In genomic region chr15:84321544-84322174, GRCm38 (mm10) we compare ENCODE assay signal across 15 mouse cellular contexts. TPM values are rescaled to one million over a fixed set of nuclear protein-coding genes. Genes with fewer than 3 reads are reported as not detected.
A peak's percentile ranks its signal among the peaks of the same experiment; 100 is the strongest.
DNase-seq lines count a peak whose midpoint lies in the region; ATAC-seq lines count a peak whose summit lies in the region.
"Had no signal": no experiment of that assay in that cellular context is flagged by ENCODE, and none has a peak within 500 bp of the region (broad histone marks: within the 10 kb centered on the region; RNA-seq: fewer than 3 reads in every experiment).

No protein-coding gene starts in this region.

- H3K27ac ChIP-seq in hindbrain, embryonic 10.5 days = peak overlapping the region; percentile 46; the same call in 1 of the 2 replicates
- H3K27ac ChIP-seq in hindbrain, embryonic 14.5 days = no peak overlapping the region
- peak overlapping the region; percentile 39; the same call in 1 of the 2 replicates for H3K27ac ChIP-seq in midbrain, embryonic 10.5 days (replicated peaks)
- H3K27ac ChIP-seq in midbrain, embryonic 15.5 days = no peak overlapping the region
- H3K27ac ChIP-seq: heart, embryonic 15.5 days; hindbrain, embryonic 15.5 days had no signal

- no peak for DNase-seq in hindbrain, embryonic 10.5 days (ENCODE audit: low spot score)
- no peak for DNase-seq in hindbrain, embryonic 14.5 days (ENCODE audit: low spot score)
- no peak for DNase-seq in midbrain, embryonic 10.5 days (ENCODE audit: low spot score)
- DNase-seq in brain, adult 2 months (ENCODE audit: low read depth, low spot score) = peak; percentile 42
- no peak for DNase-seq in frontal cortex, postnatal 36 days (ENCODE audit: low spot score in 2 of 2)
- DNase-seq: cerebellum, adult 9-10 months; kidney, adult 11 months; kidney, postnatal 14 days; lung, adult 18-20 months; right cerebral cortex, adult 18-20 months; thymus, adult 18-20 months had no signal

- H3K27me3 ChIP-seq in hindbrain, embryonic 10.5 days (ENCODE audit: insufficient read depth, poor library complexity, severe bottlenecking) = peaks cover 4% of the 10 kb centered on the region; the same call in 1 of the 2 replicates
- no peaks in the 10 kb centered on the region for H3K27me3 ChIP-seq in hindbrain, embryonic 14.5 days (ENCODE audit: control insufficient read depth, insufficient read depth, low read length)
- H3K27me3 ChIP-seq in midbrain, embryonic 10.5 days (ENCODE audit: low read depth, poor library complexity, severe bottlenecking) = peaks cover 19% of the 10 kb centered on the region; the same call in 1 of the 2 replicates
- H3K27me3 ChIP-seq in midbrain, embryonic 15.5 days (replicated peaks) = no peaks in the 10 kb centered on the region
- H3K27me3 ChIP-seq: heart, embryonic 15.5 days; hindbrain, embryonic 15.5 days had no signal

- peaks cover 43% of the 10 kb centered on the region for H3K4me1 ChIP-seq in hindbrain, embryonic 10.5 days (replicated peaks)
- no peaks in the 10 kb centered on the region for H3K4me1 ChIP-seq in hindbrain, embryonic 14.5 days (replicated peaks; ENCODE audit: control insufficient read depth, insufficient read depth, low read length)
- peaks cover 41% of the 10 kb centered on the region for H3K4me1 ChIP-seq in midbrain, embryonic 10.5 days
- no peaks in the 10 kb centered on the region for H3K4me1 ChIP-seq in midbrain, embryonic 15.5 days
- H3K4me1 ChIP-seq: hindbrain, embryonic 15.5 days had no signal

- H3K9me3 ChIP-seq in hindbrain, embryonic 10.5 days = no peaks in the 10 kb centered on the region
- no peaks in the 10 kb centered on the region for H3K9me3 ChIP-seq in hindbrain, embryonic 14.5 days (ENCODE audit: control insufficient read depth, low read length)
- H3K9me3 ChIP-seq in midbrain, embryonic 10.5 days (replicated peaks) = no peaks in the 10 kb centered on the region
- H3K9me3 ChIP-seq in midbrain, embryonic 15.5 days = no peaks in the 10 kb centered on the region
- H3K9me3 ChIP-seq: heart, embryonic 15.5 days; hindbrain, embryonic 15.5 days had no signal

- no peak overlapping the region for H3K4me3 ChIP-seq in hindbrain, embryonic 10.5 days
- H3K4me3 ChIP-seq in hindbrain, embryonic 14.5 days (replicated peaks; ENCODE audit: low read length) = no peak overlapping the region
- H3K4me3 ChIP-seq in midbrain, embryonic 10.5 days = no peak overlapping the region
- no peak overlapping the region for H3K4me3 ChIP-seq in midbrain, embryonic 15.5 days
- H3K4me3 ChIP-seq: heart, embryonic 15.5 days; hindbrain, embryonic 15.5 days had no signal

- H3K36me3 ChIP-seq in hindbrain, embryonic 10.5 days = no peaks in the 10 kb centered on the region
- no peaks in the 10 kb centered on the region for H3K36me3 ChIP-seq in hindbrain, embryonic 14.5 days (replicated peaks; ENCODE audit: control insufficient read depth, insufficient read depth)
- no peaks in the 10 kb centered on the region for H3K36me3 ChIP-seq in midbrain, embryonic 10.5 days
- H3K36me3 ChIP-seq in midbrain, embryonic 15.5 days (replicated peaks) = no peaks in the 10 kb centered on the region
- H3K36me3 ChIP-seq: heart, embryonic 15.5 days; hindbrain, embryonic 15.5 days had no signal

- no peak overlapping the region for H3K9ac ChIP-seq in hindbrain, embryonic 14.5 days
- H3K9ac ChIP-seq in midbrain, embryonic 15.5 days = no peak overlapping the region
- H3K9ac ChIP-seq: heart, embryonic 15.5 days; hindbrain, embryonic 15.5 days had no signal

- H3K4me2 ChIP-seq in hindbrain, embryonic 14.5 days (replicated peaks) = no peak overlapping the region
- H3K4me2 ChIP-seq in midbrain, embryonic 15.5 days = no peak overlapping the region
- H3K4me2 ChIP-seq: heart, embryonic 15.5 days; hindbrain, embryonic 15.5 days had no signal

- WGBS in hindbrain, embryonic 10.5 days = 83% methylated on average over 8 of the region's 8 CpGs
- 73% methylated on average over 8 of the region's 8 CpGs for WGBS in hindbrain, embryonic 14.5 days
- 82% methylated on average over 8 of the region's 8 CpGs for WGBS in midbrain, embryonic 10.5 days
- 72% methylated on average over 8 of the region's 8 CpGs for WGBS in midbrain, embryonic 15.5 days

- no peak for ATAC-seq in hindbrain, embryonic 14.5 days (ENCODE audit: low FRiP score)
- ATAC-seq in midbrain, embryonic 15.5 days (replicated peaks) = no peak
- ATAC-seq in hematopoietic stem cell, adult 5-6 weeks (replicated peaks in 1 of 2; ENCODE audit: insufficient read depth in 1 of 2, low FRiP score in 2 of 2, low TSS enrichment in 1 of 2, low read depth in 1 of 2, poor library complexity in 2 of 2, severe bottlenecking in 2 of 2) = peak; percentile 63 to 74

RNA-seq across cellular contexts. Expression of gene Parvg, which starts 2.2 kb away (rescaled TPM):
- polyA plus RNA-seq in hindbrain, embryonic 10.5 days (2016; fragmentation: Nextera tagmentation; extraction: Ambion mirVana) = 1.1 TPM in 2 replicates
- 0.44 and 0.55 TPM in 2 replicates for polyA plus RNA-seq in hindbrain, embryonic 14.5 days (2014; fragmentation: Nextera tagmentation; extraction: Ambion mirVana)
- polyA plus RNA-seq in midbrain, embryonic 10.5 days (2016; fragmentation: Nextera tagmentation; extraction: Ambion mirVana) = 0.89 and 1.0 TPM in 2 replicates
- 0.86 and 0.89 TPM in 2 replicates for polyA plus RNA-seq in midbrain, embryonic 15.5 days (2015; fragmentation: Nextera tagmentation; extraction: Ambion mirVana)
- total RNA-seq in hematopoietic stem cell, adult 5-6 weeks (2017) = 208 and 229 TPM in 2 replicates

Comparison
In these comparisons a context has a peak if more than half of its experiments do, and no peak if none do; other contexts are left out.
1. H3K27ac ChIP-seq: peak in hindbrain, embryonic 10.5 days (single experiment) and midbrain, embryonic 10.5 days (single experiment); none in hindbrain, embryonic 14.5 days (single experiment) and midbrain, embryonic 15.5 days (single experiment).
2. ATAC-seq: peak in hematopoietic stem cell, adult 5-6 weeks (2 of 2); none in hindbrain, embryonic 14.5 days (single experiment) and midbrain, embryonic 15.5 days (single experiment).